Mouse (Mus musculus): ENCODE results near the gene Mamdc4. TPM values are rescaled to one million over a fixed set of nuclear protein-coding genes. Genes with fewer than 3 reads are reported as not detected.
A peak's percentile ranks its signal among the peaks of the same experiment; 100 is the strongest.

Mamdc4 gene
- polyA plus RNA-seq, 1 experiment = 8.7 TPM

DNA sequence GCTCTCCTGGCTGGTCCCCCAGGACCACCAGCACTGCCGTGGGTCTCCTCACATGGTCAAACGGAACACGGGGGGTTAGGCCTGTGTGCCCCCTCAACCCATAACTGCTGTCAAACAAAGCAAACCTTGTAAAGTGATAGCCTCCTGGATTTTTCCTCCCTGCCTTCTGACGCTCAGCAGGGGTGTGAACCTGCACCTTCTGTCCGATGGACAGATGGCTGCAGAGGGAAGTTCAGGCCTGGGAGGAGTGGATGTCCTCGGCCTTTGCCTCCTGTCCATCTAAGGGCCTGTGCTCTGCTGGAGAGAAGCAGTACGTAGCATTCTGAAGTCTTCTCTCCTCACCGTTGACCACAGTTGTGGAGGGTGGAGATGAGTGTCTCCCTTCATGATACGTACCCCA is 12.7 kb downstream of the Mamdc4 start:
- TF ChIP-seq POLR2A (IDR thresholded peaks at IDR 0.05; ENCODE audit: insufficient read length, low read depth) (no peak), MYOG (IDR thresholded peaks at IDR 0.05; ENCODE audit: control insufficient read depth in 1 of 3, insufficient read depth in 1 of 3, insufficient read length in 2 of 3, low read depth in 2 of 3) (no peak), TCF12 (IDR thresholded peaks at IDR 0.05; ENCODE audit: insufficient read depth, poor library complexity, severe bottlenecking) (no peak), REST (IDR thresholded peaks at IDR 0.05; ENCODE audit: insufficient read depth, insufficient read length) (no peak), MAX (IDR thresholded peaks at IDR 0.05; ENCODE audit: low read depth) (no peak), E2F4 (IDR thresholded peaks at IDR 0.05; ENCODE audit: insufficient read depth) (no peak), CEBPB (IDR thresholded peaks at IDR 0.05; ENCODE audit: insufficient read depth, poor library complexity, severe bottlenecking) (no peak), TCF3 (IDR thresholded peaks at IDR 0.05; ENCODE audit: insufficient read length, low read depth) (no peak), SRF (IDR thresholded peaks at IDR 0.05; ENCODE audit: control insufficient read depth, insufficient read length, low read depth) (no peak), POLR2AphosphoS2 (IDR thresholded peaks at IDR 0.05; ENCODE audit: insufficient read length, low read depth) (no peak), USF1 (IDR thresholded peaks at IDR 0.05; ENCODE audit: low read depth) (no peak), MYOD1 (IDR thresholded peaks at IDR 0.05; ENCODE audit: control insufficient read depth in 1 of 3, insufficient read length in 2 of 3, low read depth in 2 of 3) (no peak)

DNA sequence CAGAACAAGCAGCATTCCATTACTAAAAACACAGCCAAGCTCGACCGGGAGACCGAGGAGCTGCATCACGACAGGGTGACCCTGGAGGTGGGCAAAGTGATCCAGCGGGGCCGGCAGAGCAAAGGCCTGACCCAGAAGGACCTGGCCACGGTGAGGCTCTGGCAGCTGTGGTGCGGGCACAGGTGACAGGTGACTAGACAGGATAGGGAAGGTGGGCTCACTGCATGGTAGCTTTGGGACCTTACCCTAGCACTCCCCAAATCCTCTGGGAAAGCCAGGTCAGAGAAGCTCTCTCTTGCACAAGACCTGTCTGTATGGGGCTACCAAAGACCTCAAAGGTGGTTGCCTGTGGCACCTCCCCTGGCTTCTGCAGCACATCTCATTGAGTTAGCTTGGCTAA is 14.1 kb downstream of the Mamdc4 start:
- Histone ChIP-seq H3K4me3 (no peak overlapping the region), H3K36me3 (ENCODE audit: control insufficient read depth, insufficient read depth) (peaks cover 30% of the 10 kb centered on the region), H3K27me3 (ENCODE audit: control insufficient read depth, insufficient read depth, insufficient read length) (no peaks in the 10 kb centered on the region), H3K4me2 (ENCODE audit: low read depth) (no peak overlapping the region), H3ac (ENCODE audit: control insufficient read depth, insufficient read length) (no peak overlapping the region), H3K79me2 (ENCODE audit: control insufficient read depth, insufficient read depth) (peaks cover 33% of the 10 kb centered on the region)
- TF ChIP-seq POLR2AphosphoS2 (IDR thresholded peaks at IDR 0.05; ENCODE audit: insufficient read length, low read depth) (peak; percentile 38), TCF12 (IDR thresholded peaks at IDR 0.05; ENCODE audit: insufficient read depth, poor library complexity, severe bottlenecking) (no peak), MYOG (IDR thresholded peaks at IDR 0.05; ENCODE audit: control insufficient read depth in 1 of 3, insufficient read depth in 1 of 3, insufficient read length in 2 of 3, low read depth in 2 of 3) (no peak), MAX (IDR thresholded peaks at IDR 0.05; ENCODE audit: low read depth) (no peak)

More for the DNA sequence above, 12.7 kb downstream of the Mamdc4 start:
- Histone ChIP-seq H3K79me2 (ENCODE audit: control insufficient read depth, insufficient read depth) (peaks cover 33% of the 10 kb centered on the region), H3K4me3 (no peak overlapping the region), H3K36me3 (ENCODE audit: control insufficient read depth, insufficient read depth) (peaks cover 30% of the 10 kb centered on the region), H3K4me2 (ENCODE audit: low read depth) (no peak overlapping the region), H3K27me3 (ENCODE audit: control insufficient read depth, insufficient read depth, insufficient read length) (no peaks in the 10 kb centered on the region), H3ac (ENCODE audit: control insufficient read depth, insufficient read length) (no peak overlapping the region)

DNA sequence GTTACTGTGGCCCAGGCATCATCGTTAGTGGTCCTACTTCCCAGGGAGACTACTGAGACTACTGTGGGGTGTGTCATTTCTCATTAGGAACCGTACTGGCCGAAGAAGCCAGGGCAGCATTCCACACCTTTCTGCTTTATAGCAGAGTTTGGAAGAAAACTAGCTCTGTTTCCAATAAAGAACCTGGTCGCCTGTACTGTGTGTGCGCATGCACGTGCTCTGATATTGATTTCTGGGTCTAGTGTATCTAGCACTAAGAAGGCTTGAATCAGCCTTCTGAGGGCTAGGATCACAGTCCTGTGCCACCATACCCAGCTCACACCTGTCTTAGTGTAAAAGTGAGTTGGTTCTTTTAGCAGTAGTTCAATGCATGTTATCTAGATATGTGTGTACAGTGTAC is 15.9 kb downstream of the Mamdc4 start:
- peaks cover 28% of the 10 kb centered on the region for H3K36me3 ChIP-seq (ENCODE audit: control insufficient read depth, insufficient read depth)
- peak overlapping the region; percentile 29 for H3ac ChIP-seq (ENCODE audit: control insufficient read depth, insufficient read length)
- TF ChIP-seq CEBPB (IDR thresholded peaks at IDR 0.05; ENCODE audit: insufficient read depth, poor library complexity, severe bottlenecking) (no peak), USF1 (IDR thresholded peaks at IDR 0.05; ENCODE audit: low read depth) (no peak), E2F4 (IDR thresholded peaks at IDR 0.05; ENCODE audit: insufficient read depth) (no peak), TCF3 (IDR thresholded peaks at IDR 0.05; ENCODE audit: insufficient read length, low read depth) (no peak), REST (IDR thresholded peaks at IDR 0.05; ENCODE audit: insufficient read depth, insufficient read length) (no peak), MYOG (IDR thresholded peaks at IDR 0.05; ENCODE audit: control insufficient read depth in 1 of 3, insufficient read depth in 1 of 3, insufficient read length in 2 of 3, low read depth in 2 of 3) (no peak), POLR2A (IDR thresholded peaks at IDR 0.05; ENCODE audit: insufficient read length, low read depth) (no peak), MYOD1 (IDR thresholded peaks at IDR 0.05; ENCODE audit: control insufficient read depth in 1 of 3, insufficient read length in 2 of 3, low read depth in 2 of 3) (no peak), SRF (IDR thresholded peaks at IDR 0.05; ENCODE audit: control insufficient read depth, insufficient read length, low read depth) (no peak), TCF12 (IDR thresholded peaks at IDR 0.05; ENCODE audit: insufficient read depth, poor library complexity, severe bottlenecking) (no peak), POLR2AphosphoS2 (IDR thresholded peaks at IDR 0.05; ENCODE audit: insufficient read length, low read depth) (no peak), MAX (IDR thresholded peaks at IDR 0.05; ENCODE audit: low read depth) (no peak)
- no peaks in the 10 kb centered on the region for H3K27me3 ChIP-seq (ENCODE audit: control insufficient read depth, insufficient read depth, insufficient read length)
- peak overlapping the region; percentile 88 for H3K4me2 ChIP-seq (ENCODE audit: low read depth)
- H3K4me3 ChIP-seq = peak overlapping the region; percentile 80
- H3K79me2 ChIP-seq (ENCODE audit: control insufficient read depth, insufficient read depth) = peaks cover 33% of the 10 kb centered on the region

DNA sequence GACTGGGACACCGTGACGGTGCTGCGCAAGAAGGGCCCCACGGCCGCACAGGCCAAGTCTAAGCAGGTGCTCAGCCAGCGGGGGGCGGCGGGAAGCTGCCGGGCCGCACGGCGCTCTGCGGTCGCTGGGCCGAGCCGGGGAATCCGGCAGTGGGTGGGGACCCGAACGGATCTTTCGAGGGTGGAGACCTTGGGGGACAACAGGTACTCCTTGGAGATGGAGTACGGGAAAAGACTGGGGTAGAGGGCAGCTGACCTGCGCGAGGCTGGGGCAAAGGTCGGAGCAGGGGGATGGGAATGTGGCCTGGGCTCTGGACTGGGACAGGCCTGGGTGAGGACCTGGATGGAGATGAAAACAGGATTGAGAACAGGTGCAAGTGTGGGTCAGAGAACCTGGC is 16.7 kb downstream of the Mamdc4 start:
- Histone ChIP-seq H3ac (ENCODE audit: control insufficient read depth, insufficient read length) (peak overlapping the region; percentile 29), H3K79me2 (ENCODE audit: control insufficient read depth, insufficient read depth) (peaks cover 33% of the 10 kb centered on the region), H3K36me3 (ENCODE audit: control insufficient read depth, insufficient read depth) (peaks cover 20% of the 10 kb centered on the region), H3K27me3 (ENCODE audit: control insufficient read depth, insufficient read depth, insufficient read length) (no peaks in the 10 kb centered on the region), H3K4me2 (ENCODE audit: low read depth) (peak overlapping the region; percentile 88), H3K4me3 (peak overlapping the region; percentile 80)
- no peak for TF ChIP-seq TCF12 (IDR thresholded peaks at IDR 0.05; ENCODE audit: insufficient read depth, poor library complexity, severe bottlenecking)

DNA sequence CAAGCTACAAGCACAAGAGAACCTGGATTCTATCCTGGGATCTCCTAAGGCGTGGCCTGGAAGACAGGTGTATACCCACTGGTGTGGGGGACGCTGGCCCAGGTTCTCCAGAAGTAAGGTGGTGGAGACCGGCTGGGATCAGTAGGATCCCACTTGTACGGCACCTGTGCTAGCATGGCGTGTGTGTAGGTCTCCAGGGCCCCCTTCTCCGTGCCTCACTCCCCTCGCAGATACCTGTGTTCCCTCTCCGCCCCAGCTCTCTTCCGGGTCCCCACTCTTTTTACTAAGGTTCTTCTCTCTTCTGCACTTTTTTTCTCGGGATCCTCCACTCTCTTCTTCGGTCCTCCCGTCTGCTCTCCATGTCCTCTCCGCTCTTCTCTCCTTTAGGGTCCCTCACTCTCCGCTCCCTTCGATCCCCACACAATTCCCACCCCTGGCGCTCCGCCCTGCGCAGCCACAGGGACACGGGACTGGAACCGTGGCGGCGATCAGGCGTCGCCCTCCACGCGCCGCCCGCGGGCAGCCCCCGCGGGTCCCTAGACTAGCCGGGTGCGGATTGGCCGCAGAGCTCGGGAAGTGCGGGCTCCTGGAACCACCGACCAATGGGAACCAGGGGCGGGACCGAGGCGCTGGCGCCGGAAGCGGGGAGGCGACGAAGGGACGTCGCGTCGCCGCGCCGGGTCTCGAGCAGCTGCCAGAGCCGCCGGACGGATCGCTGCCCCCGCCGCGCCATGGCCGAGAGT is 17.3 kb downstream of the Mamdc4 start, which contains the start of gene Edf1:
Edf1 (plus strand) TSS at position 627 of the 743 bp plus-strand sequence.
- peaks cover 16% of the 10 kb centered on the region for H3K36me3 ChIP-seq (ENCODE audit: control insufficient read depth, insufficient read depth)

More for the DNA sequence above, 17.3 kb downstream of the Mamdc4 start, which contains the start of gene Edf1:
- peaks cover 33% of the 10 kb centered on the region for H3K79me2 ChIP-seq (ENCODE audit: control insufficient read depth, insufficient read depth)
- TF ChIP-seq MAX (IDR thresholded peaks at IDR 0.05; ENCODE audit: low read depth) (no peak), POLR2A (IDR thresholded peaks at IDR 0.05; ENCODE audit: insufficient read length, low read depth) (peak; percentile 91), TCF12 (IDR thresholded peaks at IDR 0.05; ENCODE audit: insufficient read depth, poor library complexity, severe bottlenecking) (no peak), TCF3 (IDR thresholded peaks at IDR 0.05; ENCODE audit: insufficient read length, low read depth) (no peak), E2F4 (IDR thresholded peaks at IDR 0.05; ENCODE audit: insufficient read depth) (no peak), POLR2AphosphoS2 (IDR thresholded peaks at IDR 0.05; ENCODE audit: insufficient read length, low read depth) (peak; percentile 77), MYOD1 (IDR thresholded peaks at IDR 0.05; ENCODE audit: control insufficient read depth in 1 of 3, insufficient read length in 2 of 3, low read depth in 2 of 3) (peak in 2 of 3 experiments; percentile 61 to 82), MYOG (IDR thresholded peaks at IDR 0.05; ENCODE audit: control insufficient read depth in 1 of 3, insufficient read depth in 1 of 3, insufficient read length in 2 of 3, low read depth in 2 of 3) (peak in 2 of 3 experiments; percentile 74 to 84), REST (IDR thresholded peaks at IDR 0.05; ENCODE audit: insufficient read depth, insufficient read length) (no peak), CEBPB (IDR thresholded peaks at IDR 0.05; ENCODE audit: insufficient read depth, poor library complexity, severe bottlenecking) (no peak), SRF (IDR thresholded peaks at IDR 0.05; ENCODE audit: control insufficient read depth, insufficient read length, low read depth) (no peak), USF1 (IDR thresholded peaks at IDR 0.05; ENCODE audit: low read depth) (no peak)
- peak within 1 kb of the TSS; percentile 29 for H3ac ChIP-seq (ENCODE audit: control insufficient read depth, insufficient read length)
- peak within 1 kb of the TSS; percentile 93 for H3K4me2 ChIP-seq (ENCODE audit: low read depth)
- peak within 1 kb of the TSS; percentile 80 for H3K4me3 ChIP-seq
- no peaks in the 10 kb centered on the region for H3K27me3 ChIP-seq (ENCODE audit: control insufficient read depth, insufficient read depth, insufficient read length)
